Mouse (Mus musculus) intestine, embryonic 16.5 days (tissue): Measurements from ENCODE around the gene Swap70. TPM values are rescaled to one million over a fixed set of nuclear protein-coding genes. Genes with fewer than 3 reads are reported as not detected.

Source experiments
- ATAC-seq: fragments of 200-750 bp; cut with Nextera tagmentation; 2 replicates; pipeline ENCODE4 v1.8.0; 2017; ENCODE audit warnings: moderate TSS enrichment, moderate library complexity
- H3K27ac ChIP-seq: fragments of 300-500 bp; sonication (generic); 2 replicates; pipeline ENCODE4 v1.5.1; 2014; ENCODE audit warnings: mild to moderate bottlenecking, low read length
- H3K27me3 ChIP-seq: fragments of 300-500 bp; sonication (generic); replicated peaks from 2 replicates; pipeline ENCODE4 v1.6.1; 2014; ENCODE audit warnings: low read length, control low read depth, mixed read lengths; ENCODE audit not compliant: control insufficient read depth, insufficient read depth
- H3K36me3 ChIP-seq: fragments of 300-500 bp; sonication (generic); 2 replicates; pipeline ENCODE4 v1.6.1; 2014; ENCODE audit warnings: low read length, control low read depth; ENCODE audit not compliant: control insufficient read depth, insufficient read depth
- H3K4me1 ChIP-seq: fragments of 300-500 bp; sonication (generic); 2 replicates; pipeline ENCODE4 v1.6.1; 2014; ENCODE audit warnings: low read length, control low read depth, mixed read lengths; ENCODE audit not compliant: control insufficient read depth, insufficient read depth
- H3K4me2 ChIP-seq: fragments of 300-500 bp; sonication (generic); 2 replicates; pipeline ENCODE4 v1.6.1; 2014; ENCODE audit warnings: low read depth, low read length, control low read depth
- H3K4me3 ChIP-seq: fragments of 300-500 bp; sonication (generic); 2 replicates; pipeline ENCODE4 v1.5.1; 2014; ENCODE audit warnings: mild to moderate bottlenecking, low read length
- H3K9ac ChIP-seq: fragments of 300-500 bp; sonication (generic); 2 replicates; pipeline ENCODE4 v1.6.1; 2014; ENCODE audit warnings: low read depth, low read length
- H3K9me3 ChIP-seq: fragments of 300-500 bp; sonication (generic); 2 replicates; pipeline ENCODE4 v1.6.1; 2016; ENCODE audit warnings: low read length, control low read depth; ENCODE audit not compliant: control insufficient read depth
- WGBS: fragments of 180-500 bp; shearing (Covaris S2); extraction: QIAGEN DNeasy Blood & Tissue Kit; methylation state at CpG from one replicate; pipeline ENCODE4 v1.1.7; 2014; 5-methylcytosine and 5-hydroxymethylcytosine counted together
- polyA plus RNA-seq: library from polyadenylated mRNA; unstranded; fragments of >200 nt; fragmentation: Nextera tagmentation; extraction: Ambion mirVana; gene quantifications from 2 replicates; pipeline ENCODE4 v1.2.1, GENCODE M21; 2015

Swap70 gene
- polyA plus RNA-seq = 28.4 and 28.5 TPM in 2 replicates

DNA sequence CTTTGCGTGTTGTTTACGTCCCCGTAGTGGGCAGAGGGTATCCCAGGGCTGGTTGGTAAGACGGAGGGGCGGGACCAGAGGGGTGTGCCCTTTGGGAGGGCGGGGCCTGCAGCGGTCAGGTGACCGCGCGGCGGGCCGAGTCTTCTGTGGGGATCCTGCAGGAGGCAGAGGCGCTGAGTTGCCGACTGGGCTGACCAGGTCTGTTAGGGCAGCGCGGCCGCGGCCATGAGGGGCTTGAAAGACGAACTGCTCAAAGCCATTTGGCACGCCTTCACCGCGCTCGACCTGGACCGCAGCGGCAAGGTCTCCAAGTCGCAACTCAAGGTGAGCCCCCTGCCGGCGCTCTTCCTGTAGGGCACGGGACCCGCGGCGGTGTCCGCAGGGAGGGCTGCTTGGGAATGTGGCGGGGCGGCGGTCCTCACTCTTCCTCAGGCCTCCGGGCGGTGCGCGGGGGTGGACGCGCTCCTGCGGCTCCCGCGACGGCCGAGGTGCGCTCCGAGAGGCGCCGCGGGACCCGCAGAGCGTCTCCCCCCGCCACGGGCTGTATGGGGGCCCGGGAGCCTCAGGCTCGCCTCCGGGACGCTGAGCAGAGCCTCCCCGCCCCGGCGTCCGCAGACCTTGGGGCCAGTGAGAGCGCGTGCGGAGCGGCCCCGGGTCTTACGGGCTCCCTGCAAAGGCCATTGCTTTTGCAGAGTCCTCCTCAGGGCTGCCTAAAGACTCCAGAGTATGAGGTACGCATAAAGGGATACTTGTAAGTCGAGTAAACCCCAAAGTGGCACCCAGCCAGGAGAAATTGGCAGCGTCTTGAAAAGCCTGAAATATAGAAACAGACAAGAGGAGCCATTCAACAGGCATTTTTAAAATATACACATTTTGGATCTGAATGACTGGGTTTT, at the start of gene Swap70:
Swap70 (plus strand) TSS at position 126 of the 896 bp plus-strand sequence.
- ATAC-seq = peak; percentile 98
- Histone ChIP-seq H3K4me2 (peak within 1 kb of the TSS; percentile 86), H3K4me3 (peak within 1 kb of the TSS; percentile 89), H3K27ac (peak within 1 kb of the TSS; percentile 92), H3K9ac (peak within 1 kb of the TSS; percentile 97), H3K27me3 (no peaks in the 10 kb centered on the region), H3K4me1 (peaks cover 8% of the 10 kb centered on the region), H3K9me3 (no peaks in the 10 kb centered on the region), H3K36me3 (0 out of 2 replicates have a peak, but pooled peaks cover 3% of the 10 kb centered on the region)
- under 1% methylated on average over 73 of the region's 73 CpGs for WGBS

DNA sequence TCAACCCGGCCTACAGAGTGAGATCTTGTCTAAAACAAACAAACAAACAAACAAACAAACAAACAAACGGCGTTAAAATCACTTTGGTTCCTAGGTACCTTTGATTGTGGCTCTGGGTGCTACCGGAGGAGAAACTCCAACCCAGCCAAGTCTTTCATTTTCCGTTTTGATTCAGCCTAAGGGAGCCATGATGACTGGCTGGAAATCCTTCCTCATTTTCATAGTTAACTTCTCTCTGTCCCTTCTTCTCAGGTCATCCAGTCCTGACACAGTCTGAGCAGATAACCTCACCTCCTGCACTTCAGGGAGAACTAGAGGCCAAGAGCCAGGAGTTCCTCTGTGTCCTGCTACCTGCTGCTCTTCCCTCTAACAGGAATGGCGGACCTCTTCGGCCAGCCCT, 42.3 kb upstream of the Swap70 start:
- 86% methylated on average over 7 of the region's 7 CpGs for WGBS
- no peak for ATAC-seq
- H3K36me3 ChIP-seq = no peaks in the 10 kb centered on the region

DNA sequence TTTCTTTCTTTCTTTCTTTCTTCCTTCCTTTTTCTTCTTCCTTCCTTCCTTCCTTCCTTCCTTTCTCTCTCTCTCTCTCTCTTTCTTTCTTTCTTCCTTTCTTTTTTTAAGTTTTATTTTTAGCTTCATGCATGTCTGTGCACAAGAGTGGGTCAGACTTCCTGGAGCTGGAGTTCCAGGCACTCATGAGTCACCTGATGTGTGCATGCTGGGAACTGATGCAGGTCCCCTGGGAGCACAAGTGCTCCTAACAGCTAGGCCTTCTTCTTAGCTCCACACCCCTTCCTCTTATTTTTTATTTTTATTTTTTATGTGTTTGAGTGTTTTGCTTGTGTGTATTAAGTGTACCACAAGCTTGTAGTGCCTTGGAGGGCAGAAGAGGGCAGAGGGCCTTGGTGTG, 40.9 kb upstream of the Swap70 start:
- Histone ChIP-seq H3K4me1 (no peaks in the 10 kb centered on the region), H3K27me3 (no peaks in the 10 kb centered on the region), H3K9me3 (no peaks in the 10 kb centered on the region), H3K4me2 (no peak overlapping the region), H3K9ac (no peak overlapping the region), H3K4me3 (no peak overlapping the region), H3K27ac (no peak overlapping the region), H3K36me3 (no peaks in the 10 kb centered on the region)
- no peak for ATAC-seq

More for the DNA sequence above, 42.3 kb upstream of the Swap70 start:
- Histone ChIP-seq H3K9ac (no peak overlapping the region), H3K27me3 (no peaks in the 10 kb centered on the region), H3K27ac (no peak overlapping the region), H3K4me2 (no peak overlapping the region), H3K4me1 (no peaks in the 10 kb centered on the region), H3K9me3 (no peaks in the 10 kb centered on the region), H3K4me3 (no peak overlapping the region)

DNA sequence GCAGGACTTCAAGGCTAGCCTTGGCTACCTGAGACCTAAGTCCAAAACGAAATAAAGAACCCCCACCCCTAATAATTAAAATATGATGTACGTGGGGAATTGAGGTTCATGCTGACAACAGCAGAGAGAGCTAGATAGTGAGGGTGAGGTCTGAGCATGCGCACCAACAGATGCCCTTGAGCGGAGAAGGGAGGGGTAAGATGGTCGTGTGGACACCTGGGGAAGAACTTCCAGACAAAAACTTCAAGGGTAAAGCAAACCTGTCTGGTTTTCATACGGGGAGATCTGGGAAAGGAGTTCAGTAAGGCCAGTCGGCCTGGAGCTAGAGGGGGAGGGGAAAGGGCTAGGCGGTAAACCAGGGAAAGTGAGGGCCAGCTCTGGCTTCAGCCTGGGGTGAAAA, 40.1 kb upstream of the Swap70 start:
- no peak for ATAC-seq
- Histone ChIP-seq H3K4me3 (no peak overlapping the region), H3K9me3 (no peaks in the 10 kb centered on the region), H3K4me1 (no peaks in the 10 kb centered on the region), H3K36me3 (no peaks in the 10 kb centered on the region), H3K27ac (no peak overlapping the region), H3K9ac (no peak overlapping the region), H3K27me3 (no peaks in the 10 kb centered on the region), H3K4me2 (no peak overlapping the region)
- WGBS = 58% methylated on average over 8 of the region's 8 CpGs

DNA sequence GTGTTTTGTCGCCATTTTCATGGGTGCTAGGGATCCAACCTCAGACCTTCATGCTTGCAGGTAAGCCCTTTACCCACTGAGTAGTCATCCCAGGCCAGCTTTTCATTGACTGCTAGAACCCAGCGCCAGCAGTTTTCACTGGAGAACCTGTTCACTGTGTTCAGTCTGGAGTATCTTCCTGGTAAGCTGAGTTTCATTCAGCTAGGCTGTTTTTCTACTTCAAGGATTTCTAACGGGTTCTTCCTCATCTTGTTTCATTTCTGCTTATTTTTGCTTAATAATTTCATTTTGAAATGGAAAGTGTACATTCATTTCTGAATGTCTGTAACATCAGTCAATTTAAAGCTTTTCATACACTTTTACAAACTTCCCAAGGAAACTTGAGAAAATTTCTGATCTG, 36.9 kb upstream of the Swap70 start:
- H3K4me2 ChIP-seq = no peak overlapping the region
- H3K36me3 ChIP-seq = no peaks in the 10 kb centered on the region
- no peaks in the 10 kb centered on the region for H3K27me3 ChIP-seq
- H3K9ac ChIP-seq = no peak overlapping the region
- no peaks in the 10 kb centered on the region for H3K9me3 ChIP-seq
- no peak for ATAC-seq
- H3K4me1 ChIP-seq = no peaks in the 10 kb centered on the region
- no peak overlapping the region for H3K27ac ChIP-seq
- H3K4me3 ChIP-seq = no peak overlapping the region
- 86% methylated on average over 3 of the region's 3 CpGs for WGBS

DNA sequence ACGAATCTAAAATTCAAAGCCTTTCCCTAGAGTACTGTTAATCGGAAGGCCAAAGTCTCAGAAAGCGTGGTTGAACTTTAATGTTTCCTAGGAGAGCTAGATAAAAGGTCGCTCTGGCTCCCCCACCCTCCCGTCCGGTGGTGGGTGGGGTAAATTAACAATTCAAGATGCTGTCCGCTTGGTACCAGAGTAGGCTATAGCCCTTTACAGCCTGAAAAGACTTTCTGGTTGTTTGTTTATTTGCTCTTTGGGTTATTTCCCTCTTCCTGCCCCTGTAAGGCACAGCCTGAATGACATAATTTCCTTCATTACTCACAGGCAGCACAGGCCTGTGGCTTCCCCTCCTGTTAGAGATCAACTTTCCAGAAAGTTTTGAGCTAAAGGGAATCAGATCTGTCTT, 31.6 kb upstream of the Swap70 start:
- H3K27ac ChIP-seq = peak overlapping the region; percentile 42

DNA sequence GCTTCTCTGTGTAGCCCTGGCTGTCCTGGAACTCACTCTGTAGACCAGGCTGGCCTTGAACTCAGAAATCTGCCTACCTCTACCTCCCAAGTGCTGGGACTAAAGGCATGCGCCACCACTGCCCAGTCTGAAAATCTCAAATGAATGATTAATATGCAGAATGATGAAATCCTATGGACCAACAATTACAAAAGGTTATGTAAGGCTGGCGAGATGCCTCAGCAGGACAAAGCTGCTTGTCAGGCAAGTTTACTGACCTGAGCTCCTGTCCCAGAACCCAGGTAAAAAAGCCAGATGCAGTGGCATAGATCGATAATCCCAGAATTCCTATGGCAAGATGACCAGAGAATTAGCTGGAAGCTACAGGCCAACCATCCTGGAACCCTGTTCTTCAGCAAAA, 28.3 kb upstream of the Swap70 start:
- no peak overlapping the region for H3K27ac ChIP-seq
- no peaks in the 10 kb centered on the region for H3K4me1 ChIP-seq
- no peaks in the 10 kb centered on the region for H3K9me3 ChIP-seq
- no peak overlapping the region for H3K4me3 ChIP-seq
- no peak overlapping the region for H3K9ac ChIP-seq
- H3K4me2 ChIP-seq = no peak overlapping the region
- H3K27me3 ChIP-seq = no peaks in the 10 kb centered on the region
- 91% methylated on average over 3 of the region's 3 CpGs for WGBS
- ATAC-seq = no peak
- no peaks in the 10 kb centered on the region for H3K36me3 ChIP-seq

More for the DNA sequence above, 31.6 kb upstream of the Swap70 start:
- no peaks in the 10 kb centered on the region for H3K27me3 ChIP-seq
- H3K4me3 ChIP-seq = no peak overlapping the region
- H3K4me2 ChIP-seq = no peak overlapping the region
- ATAC-seq = peak; percentile 76
- H3K4me1 ChIP-seq = no peaks in the 10 kb centered on the region
- H3K36me3 ChIP-seq = no peaks in the 10 kb centered on the region
- no peaks in the 10 kb centered on the region for H3K9me3 ChIP-seq
- 27% methylated on average over 7 of the region's 7 CpGs for WGBS
- no peak overlapping the region for H3K9ac ChIP-seq

DNA sequence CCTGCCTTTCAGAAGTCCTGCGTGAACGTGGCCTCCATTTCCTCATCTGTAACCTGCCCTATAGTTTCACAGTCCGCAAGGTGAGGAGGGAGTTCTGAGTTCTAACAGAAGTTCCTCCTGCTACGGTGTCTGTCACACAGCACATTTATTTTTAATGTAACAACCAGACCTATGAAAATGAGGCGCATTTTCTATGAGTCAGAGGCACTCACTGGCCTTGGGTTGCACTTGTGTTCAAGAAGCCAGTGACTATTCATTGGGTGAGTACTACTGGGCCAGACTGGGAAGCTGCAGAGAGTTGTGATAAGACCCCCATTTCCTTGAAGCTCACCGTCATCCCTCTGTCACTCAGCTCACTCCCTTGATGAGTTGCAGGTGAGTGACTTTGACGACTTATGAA, 24.3 kb upstream of the Swap70 start:
- ATAC-seq = no peak
- no peak overlapping the region for H3K9ac ChIP-seq
- no peaks in the 10 kb centered on the region for H3K4me1 ChIP-seq
- H3K27ac ChIP-seq = no peak overlapping the region
- H3K4me3 ChIP-seq = no peak overlapping the region
- no peaks in the 10 kb centered on the region for H3K9me3 ChIP-seq
- no peaks in the 10 kb centered on the region for H3K36me3 ChIP-seq
- H3K4me2 ChIP-seq = no peak overlapping the region
- WGBS = 87% methylated on average over 7 of the region's 7 CpGs
- H3K27me3 ChIP-seq = no peaks in the 10 kb centered on the region

DNA sequence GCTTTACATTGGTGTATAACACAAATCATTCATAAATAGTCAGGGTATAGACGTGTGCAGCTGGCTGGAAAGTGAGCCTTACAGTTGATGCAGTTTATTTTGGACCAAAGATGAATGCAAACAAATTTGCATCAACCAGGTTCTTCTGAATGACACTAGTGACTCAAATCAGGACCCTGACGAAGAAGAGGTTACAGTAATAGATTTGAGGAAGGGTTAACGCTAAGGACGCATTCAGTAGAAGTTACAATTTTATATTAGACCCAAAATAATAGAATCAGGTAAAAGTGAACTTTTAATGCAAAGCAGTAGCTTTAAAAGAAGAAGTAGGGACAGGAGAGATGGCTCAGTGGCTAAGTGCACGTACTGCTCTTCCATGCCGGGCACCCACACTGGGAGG, 19.6 kb upstream of the Swap70 start:
- Histone ChIP-seq H3K27ac (no peak overlapping the region), H3K9ac (no peak overlapping the region), H3K4me3 (no peak overlapping the region), H3K36me3 (no peaks in the 10 kb centered on the region), H3K4me1 (no peaks in the 10 kb centered on the region), H3K27me3 (no peaks in the 10 kb centered on the region), H3K9me3 (0 out of 2 replicates have a peak, but pooled peaks cover 6% of the 10 kb centered on the region), H3K4me2 (no peak overlapping the region)
- 91% methylated on average over 6 of the region's 6 CpGs for WGBS
- ATAC-seq = no peak
